Mouse (Mus musculus): ENCODE measurements at regions not wholly inside any gene's neighbourhood (a gene's known extent, or its start where the extent isn't known, plus 50 kb on each side); places are given as distances from the start of the nearest gene placed in this dataset.
"Not testable (repeated sequence)": the region's sequence is repeated elsewhere in the genome, so short reads cannot be mapped to it uniquely, and the experiment has no call there.

GRCm38 (mm10) chr9:115426682-115427081 lies 116.5 kb upstream of the Stt3b start:
- no peak for DNase-seq

- DNase-seq, result no peak
Measured at GRCm38 (mm10) chr9:115430271-115430670, 120.0 kb upstream of the Stt3b start.

GRCm38 (mm10) chr9:115434696-115435095 lies 124.5 kb upstream of the Stt3b start:
- no peak for DNase-seq

GRCm38 (mm10) chr9:115436301-115436700 lies 126.1 kb upstream of the Stt3b start:
- no peak for DNase-seq

- DNase-seq, result not testable (repeated sequence)
Measured at GRCm38 (mm10) chr9:115438234-115438633, 128.0 kb upstream of the Stt3b start.

GRCm38 (mm10) chr9:115446681-115447080 lies 136.5 kb upstream of the Stt3b start:
- no peak for DNase-seq

GRCm38 (mm10) chr9:115450741-115451320 lies 140.6 kb upstream of the Stt3b start:
- no peak for DNase-seq

GRCm38 (mm10) chr9:115454771-115455170 lies 144.6 kb upstream of the Stt3b start:
- no peak for DNase-seq

GRCm38 (mm10) chr9:115456121-115456520 lies 145.9 kb upstream of the Stt3b start:
- no peak for DNase-seq

GRCm38 (mm10) chr9:115456638-115457037 lies 146.4 kb upstream of the Stt3b start:
- no peak for DNase-seq

- no peak for DNase-seq
Measured at GRCm38 (mm10) chr9:115457889-115458710, 147.9 kb upstream of the Stt3b start.

- not testable (repeated sequence) for DNase-seq
Measured at GRCm38 (mm10) chr9:115459075-115459474, 148.9 kb upstream of the Stt3b start.

GRCm38 (mm10) chr9:115465326-115465725 lies 155.1 kb upstream of the Stt3b start:
- no peak for DNase-seq

- DNase-seq, result no peak
Measured at GRCm38 (mm10) chr9:115468641-115469040, 158.4 kb upstream of the Stt3b start.

GRCm38 (mm10) chr9:115471582-115471981 lies 161.4 kb upstream of the Stt3b start:
- DNase-seq, result no peak

GRCm38 (mm10) chr9:115473037-115473436 lies 162.8 kb upstream of the Stt3b start:
- no peak for DNase-seq

GRCm38 (mm10) chr9:115473847-115474246 lies 163.6 kb upstream of the Stt3b start:
- no peak for DNase-seq

GRCm38 (mm10) chr9:115474342-115474741 lies 164.1 kb upstream of the Stt3b start:
- no peak for DNase-seq

GRCm38 (mm10) chr9:115476205-115476604 lies 166.0 kb upstream of the Stt3b start:
- no peak for DNase-seq

- DNase-seq, result no peak
Measured at GRCm38 (mm10) chr9:115477556-115478220, 167.5 kb upstream of the Stt3b start.

GRCm38 (mm10) chr9:115478946-115479345 lies 168.7 kb upstream of the Stt3b start:
- no peak for DNase-seq

- DNase-seq, result no peak
Measured at GRCm38 (mm10) chr9:115481176-115481575, 171.0 kb upstream of the Stt3b start.

- DNase-seq, result no peak
Measured at GRCm38 (mm10) chr9:115483024-115483423, 172.8 kb upstream of the Stt3b start.

GRCm38 (mm10) chr9:115483721-115484120 lies 173.5 kb upstream of the Stt3b start:
- DNase-seq, result no peak
